11 mouse cellular contexts compared by ENCODE assay signal in the genomic region with DNA sequence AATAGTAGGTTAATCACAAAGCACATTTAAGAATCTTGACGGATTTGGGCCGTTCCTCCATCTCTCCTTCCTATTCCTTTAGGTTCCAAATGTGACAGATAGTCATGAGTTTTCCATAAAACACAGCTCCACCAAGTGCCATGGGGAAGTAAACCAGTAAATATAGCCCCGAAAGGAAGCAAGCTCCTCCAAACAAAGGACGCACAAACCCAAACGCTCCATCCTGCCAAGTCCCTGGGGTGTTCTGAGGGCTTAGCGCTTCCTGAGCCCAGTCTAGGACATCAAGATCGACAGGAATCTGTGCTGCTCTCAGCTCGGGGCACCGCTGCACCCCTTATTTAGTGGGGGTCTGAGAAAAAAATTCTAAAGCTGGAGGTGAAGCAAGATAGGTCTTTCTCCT.
A peak's percentile ranks its signal among the peaks of the same experiment; 100 is the strongest.
DNase-seq lines count a peak whose midpoint lies in the region; ATAC-seq lines count a peak whose summit lies in the region.
"Had no signal": no experiment of that assay in that cellular context is flagged by ENCODE, and none has a peak within 500 bp of the region (broad histone marks: within the 10 kb centered on the region; RNA-seq: fewer than 3 reads in every experiment).

No protein-coding gene starts in this region.

- ATAC-seq in heart, embryonic 11.5 days (replicated peaks; ENCODE audit: insufficient number of reproducible peaks, low FRiP score, low TSS enrichment): no peak
- no peak for ATAC-seq in heart, embryonic 15.5 days (replicated peaks; ENCODE audit: insufficient number of reproducible peaks, insufficient read depth, low FRiP score, low read depth)
- ATAC-seq in kidney, embryonic 15.5 days (replicated peaks; ENCODE audit: low FRiP score): no peak
- ATAC-seq in lung, embryonic 16.5 days (ENCODE audit: low read depth): peak; percentile 63; the same call in 1 of the 2 replicates
- ATAC-seq in cerebellum, adult (ENCODE audit: insufficient number of reproducible peaks, low FRiP score, low TSS enrichment): no peak
- ATAC-seq: forebrain, embryonic 15.5 days had no signal

- no peaks in the 10 kb centered on the region for H3K27me3 ChIP-seq in heart, embryonic 11.5 days (ENCODE audit: control insufficient read depth, insufficient read depth, low read length)
- H3K27me3 ChIP-seq in heart, embryonic 15.5 days: no peaks in the 10 kb centered on the region
- no peaks in the 10 kb centered on the region for H3K27me3 ChIP-seq in kidney, embryonic 15.5 days
- H3K27me3 ChIP-seq in lung, embryonic 16.5 days (ENCODE audit: control insufficient read depth, insufficient read depth, low read depth, low read length): no peaks in the 10 kb centered on the region
- H3K27me3 ChIP-seq: embryonic facial prominence, embryonic 15.5 days; forebrain, embryonic 15.5 days; midbrain, embryonic 12.5 days had no signal

- no peaks in the 10 kb centered on the region for H3K4me1 ChIP-seq in heart, embryonic 11.5 days (ENCODE audit: control insufficient read depth, insufficient read depth, low read length)
- H3K4me1 ChIP-seq in heart, embryonic 15.5 days (replicated peaks): peaks cover 11% of the 10 kb centered on the region
- H3K4me1 ChIP-seq in kidney, embryonic 15.5 days: peaks cover 11% of the 10 kb centered on the region
- peaks cover 2% of the 10 kb centered on the region for H3K4me1 ChIP-seq in lung, embryonic 16.5 days (replicated peaks; ENCODE audit: control insufficient read depth, insufficient read depth, low read length)
- H3K4me1 ChIP-seq: embryonic facial prominence, embryonic 15.5 days; forebrain, embryonic 15.5 days; midbrain, embryonic 12.5 days had no signal

- no peak overlapping the region for H3K4me2 ChIP-seq in heart, embryonic 11.5 days
- no peak overlapping the region for H3K4me2 ChIP-seq in heart, embryonic 15.5 days
- no peak overlapping the region for H3K4me2 ChIP-seq in kidney, embryonic 15.5 days
- H3K4me2 ChIP-seq in lung, embryonic 16.5 days (ENCODE audit: low read depth, low read length): peak overlapping the region; percentile 20; the same call in 1 of the 2 replicates
- H3K4me2 ChIP-seq: embryonic facial prominence, embryonic 15.5 days; forebrain, embryonic 15.5 days; midbrain, embryonic 12.5 days had no signal

- no peaks in the 10 kb centered on the region for H3K36me3 ChIP-seq in heart, embryonic 11.5 days (ENCODE audit: control insufficient read depth, insufficient read depth, low read length)
- H3K36me3 ChIP-seq in heart, embryonic 15.5 days: no peaks in the 10 kb centered on the region
- H3K36me3 ChIP-seq in kidney, embryonic 15.5 days: no peaks in the 10 kb centered on the region
- no peaks in the 10 kb centered on the region for H3K36me3 ChIP-seq in lung, embryonic 16.5 days (ENCODE audit: control insufficient read depth, insufficient read depth, low read length)
- H3K36me3 ChIP-seq: embryonic facial prominence, embryonic 15.5 days; forebrain, embryonic 15.5 days; midbrain, embryonic 12.5 days had no signal

- no peak overlapping the region for H3K9ac ChIP-seq in heart, embryonic 11.5 days (ENCODE audit: low read depth, low read length)
- H3K9ac ChIP-seq in heart, embryonic 15.5 days: no peak overlapping the region
- no peak overlapping the region for H3K9ac ChIP-seq in kidney, embryonic 15.5 days
- no peak overlapping the region for H3K9ac ChIP-seq in lung, embryonic 16.5 days (ENCODE audit: low read length)
- H3K9ac ChIP-seq: embryonic facial prominence, embryonic 15.5 days; forebrain, embryonic 15.5 days; midbrain, embryonic 12.5 days had no signal

- DNase-seq in heart, adult 11 months: peak; percentile 97
- DNase-seq in right cerebral cortex, postnatal 36 days (ENCODE audit: low spot score in 2 of 2): no peak
- DNase-seq in thymus, postnatal 14 days: no peak

- 64% methylated on average over 9 of the region's 9 CpGs for WGBS in heart, embryonic 11.5 days (ENCODE audit: insufficient replicate concordance)
- 60% methylated on average over 9 of the region's 9 CpGs for WGBS in heart, embryonic 15.5 days
- 67% methylated on average over 9 of the region's 9 CpGs for WGBS in kidney, embryonic 15.5 days
- WGBS in lung, embryonic 16.5 days: 64% methylated on average over 9 of the region's 9 CpGs

- H3K9me3 ChIP-seq in heart, embryonic 11.5 days (replicated peaks; ENCODE audit: control insufficient read depth, low read length): no peaks in the 10 kb centered on the region
- no peaks in the 10 kb centered on the region for H3K9me3 ChIP-seq in heart, embryonic 15.5 days (replicated peaks)
- H3K9me3 ChIP-seq in kidney, embryonic 15.5 days (replicated peaks): no peaks in the 10 kb centered on the region
- no peaks in the 10 kb centered on the region for H3K9me3 ChIP-seq in lung, embryonic 16.5 days (ENCODE audit: control insufficient read depth, low read length)
- H3K9me3 ChIP-seq: embryonic facial prominence, embryonic 15.5 days; forebrain, embryonic 15.5 days; midbrain, embryonic 12.5 days had no signal

- no peak overlapping the region for H3K4me3 ChIP-seq in heart, embryonic 11.5 days (ENCODE audit: low read depth, low read length)
- no peak overlapping the region for H3K4me3 ChIP-seq in heart, embryonic 15.5 days
- no peak overlapping the region for H3K4me3 ChIP-seq in kidney, embryonic 15.5 days (replicated peaks)
- H3K4me3 ChIP-seq in lung, embryonic 16.5 days (ENCODE audit: low read length): no peak overlapping the region
- H3K4me3 ChIP-seq: embryonic facial prominence, embryonic 15.5 days; forebrain, embryonic 15.5 days; midbrain, embryonic 12.5 days had no signal

- H3K27ac ChIP-seq in heart, embryonic 11.5 days (ENCODE audit: low read depth, low read length): no peak overlapping the region
- H3K27ac ChIP-seq in heart, embryonic 15.5 days: peak overlapping the region; percentile 61
- peak overlapping the region; percentile 38 for H3K27ac ChIP-seq in kidney, embryonic 15.5 days
- peak overlapping the region; percentile 62; the same call in 1 of the 2 replicates for H3K27ac ChIP-seq in lung, embryonic 16.5 days (ENCODE audit: low read length)
- H3K27ac ChIP-seq: embryonic facial prominence, embryonic 15.5 days; forebrain, embryonic 15.5 days; midbrain, embryonic 12.5 days had no signal
